12 mouse cellular contexts compared by ENCODE assay signal in genomic region chr5:137613076-137613475, GRCm38 (mm10). TPM values are rescaled to one million over a fixed set of nuclear protein-coding genes. Genes with fewer than 3 reads are reported as not detected.
DNase-seq lines count a peak whose midpoint lies in the region; ATAC-seq lines count a peak whose summit lies in the region.
"Had no signal": no experiment of that assay in that cellular context is flagged by ENCODE, and none has a peak within 500 bp of the region (broad histone marks: within the 10 kb centered on the region; RNA-seq: fewer than 3 reads in every experiment).

No protein-coding gene starts in this region.

- H3K27ac ChIP-seq in heart, embryonic 10.5 days, result peak overlapping the region; percentile 93
- 0 out of 2 replicates have a peak overlapping the region, but pooled peaks have one; percentile 19 for H3K27ac ChIP-seq in midbrain, embryonic 13.5 days
- H3K27ac ChIP-seq in midbrain, embryonic 16.5 days (ENCODE audit: low read length), result no peak overlapping the region
- peak overlapping the region; percentile 39; the same call in 1 of the 2 replicates for H3K27ac ChIP-seq in embryonic facial prominence, embryonic 14.5 days (replicated peaks; ENCODE audit: low read depth, low read length)
- peak overlapping the region; percentile 98; the same call in 1 of the 2 replicates for H3K27ac ChIP-seq in stomach, embryonic 14.5 days (ENCODE audit: low read length)

- no peaks in the 10 kb centered on the region for H3K36me3 ChIP-seq in heart, embryonic 10.5 days
- no peaks in the 10 kb centered on the region for H3K36me3 ChIP-seq in midbrain, embryonic 13.5 days
- H3K36me3 ChIP-seq in midbrain, embryonic 16.5 days (ENCODE audit: control insufficient read depth, insufficient read depth, low read length), result no peaks in the 10 kb centered on the region
- 0 out of 2 replicates have a peak, but pooled peaks cover 2% of the 10 kb centered on the region for H3K36me3 ChIP-seq in embryonic facial prominence, embryonic 14.5 days (ENCODE audit: control insufficient read depth, insufficient read depth, low read length)
- no peaks in the 10 kb centered on the region for H3K36me3 ChIP-seq in stomach, embryonic 14.5 days (ENCODE audit: control insufficient read depth, insufficient read depth, low read length)

- no peaks in the 10 kb centered on the region for H3K9me3 ChIP-seq in heart, embryonic 10.5 days
- H3K9me3 ChIP-seq in midbrain, embryonic 13.5 days, result no peaks in the 10 kb centered on the region
- no peaks in the 10 kb centered on the region for H3K9me3 ChIP-seq in midbrain, embryonic 16.5 days (replicated peaks; ENCODE audit: control insufficient read depth, low read length, poor library complexity, severe bottlenecking)
- H3K9me3 ChIP-seq in embryonic facial prominence, embryonic 14.5 days (ENCODE audit: control insufficient read depth, low read length), result no peaks in the 10 kb centered on the region
- H3K9me3 ChIP-seq in stomach, embryonic 14.5 days (ENCODE audit: control insufficient read depth, low read depth, low read length), result no peaks in the 10 kb centered on the region

- peaks cover 15% of the 10 kb centered on the region for H3K27me3 ChIP-seq in heart, embryonic 10.5 days (ENCODE audit: insufficient read depth, poor library complexity, severe bottlenecking)
- H3K27me3 ChIP-seq in midbrain, embryonic 13.5 days, result peaks cover 16% of the 10 kb centered on the region
- peaks cover 12% of the 10 kb centered on the region for H3K27me3 ChIP-seq in midbrain, embryonic 16.5 days (ENCODE audit: control insufficient read depth, insufficient read depth, low read depth, low read length)
- no peaks in the 10 kb centered on the region for H3K27me3 ChIP-seq in embryonic facial prominence, embryonic 14.5 days (replicated peaks; ENCODE audit: control insufficient read depth, insufficient read depth, low read length)
- no peaks in the 10 kb centered on the region for H3K27me3 ChIP-seq in stomach, embryonic 14.5 days (ENCODE audit: control insufficient read depth, insufficient read depth, low read length)

- H3K4me1 ChIP-seq in heart, embryonic 10.5 days, result peaks cover 56% of the 10 kb centered on the region
- peaks cover 34% of the 10 kb centered on the region for H3K4me1 ChIP-seq in midbrain, embryonic 13.5 days (replicated peaks)
- H3K4me1 ChIP-seq in midbrain, embryonic 16.5 days (ENCODE audit: control insufficient read depth, insufficient read depth, low read length), result peaks cover 3% of the 10 kb centered on the region
- H3K4me1 ChIP-seq in embryonic facial prominence, embryonic 14.5 days (ENCODE audit: control insufficient read depth, insufficient read depth, low read length), result peaks cover 49% of the 10 kb centered on the region
- H3K4me1 ChIP-seq in stomach, embryonic 14.5 days (ENCODE audit: control insufficient read depth, insufficient read depth, low read length), result peaks cover 36% of the 10 kb centered on the region

- 69% methylated on average over 5 of the region's 5 CpGs for WGBS in heart, embryonic 10.5 days
- 61% methylated on average over 5 of the region's 5 CpGs for WGBS in midbrain, embryonic 13.5 days
- WGBS in midbrain, embryonic 16.5 days, result 60% methylated on average over 5 of the region's 5 CpGs
- 75% methylated on average over 5 of the region's 5 CpGs for WGBS in embryonic facial prominence, embryonic 14.5 days
- WGBS in stomach, embryonic 14.5 days, result 67% methylated on average over 5 of the region's 5 CpGs

- peak overlapping the region; percentile 32; the same call in 1 of the 2 replicates for H3K9ac ChIP-seq in midbrain, embryonic 13.5 days (replicated peaks)
- H3K9ac ChIP-seq in midbrain, embryonic 16.5 days (ENCODE audit: low read depth, low read length), result no peak overlapping the region
- H3K9ac ChIP-seq in embryonic facial prominence, embryonic 14.5 days (ENCODE audit: low read depth, low read length), result 0 out of 2 replicates have a peak overlapping the region, but pooled peaks have one; percentile 14
- no peak overlapping the region for H3K9ac ChIP-seq in stomach, embryonic 14.5 days (replicated peaks; ENCODE audit: low read depth, low read length)

- no peak for DNase-seq in heart, embryonic 10.5 days (ENCODE audit: low spot score)
- DNase-seq in heart, postnatal 4 days, result no peak
- no peak for DNase-seq in embryonic facial prominence, embryonic 14.5 days (ENCODE audit: low spot score)
- no peak for DNase-seq in Muller cell, postnatal 12 days (ENCODE audit: inconsistent ontology term)
- DNase-seq in thymus, postnatal 36 days, result no peak
- DNase-seq: cerebellum, postnatal 25 days; liver had no signal

- no peak for ATAC-seq in midbrain, embryonic 13.5 days
- no peak for ATAC-seq in midbrain, embryonic 16.5 days
- no peak for ATAC-seq in embryonic facial prominence, embryonic 14.5 days (ENCODE audit: low read depth)
- ATAC-seq in stomach, embryonic 14.5 days (ENCODE audit: insufficient number of reproducible peaks, insufficient read depth, low FRiP score, low read depth), result no peak
- ATAC-seq: hindbrain, embryonic 16.5 days had no signal

- no peak overlapping the region for H3K4me2 ChIP-seq in midbrain, embryonic 13.5 days (replicated peaks)
- no peak overlapping the region for H3K4me2 ChIP-seq in midbrain, embryonic 16.5 days (ENCODE audit: low read length)
- no peak overlapping the region for H3K4me2 ChIP-seq in embryonic facial prominence, embryonic 14.5 days (ENCODE audit: low read depth, low read length)
- H3K4me2 ChIP-seq in stomach, embryonic 14.5 days (replicated peaks; ENCODE audit: low read depth, low read length), result no peak overlapping the region

- no peak overlapping the region for H3K4me3 ChIP-seq in heart, embryonic 10.5 days
- no peak overlapping the region for H3K4me3 ChIP-seq in midbrain, embryonic 13.5 days (replicated peaks)
- H3K4me3 ChIP-seq in midbrain, embryonic 16.5 days (ENCODE audit: low read depth, low read length), result no peak overlapping the region
- H3K4me3 ChIP-seq in embryonic facial prominence, embryonic 14.5 days (ENCODE audit: low read depth, low read length), result no peak overlapping the region
- no peak overlapping the region for H3K4me3 ChIP-seq in stomach, embryonic 14.5 days (ENCODE audit: low read depth, low read length)

RNA-seq across cellular contexts. Expression of gene Pcolce, which starts 0.5 kb away (rescaled TPM):
- 114 and 137 TPM in 2 replicates for polyA plus RNA-seq in heart, embryonic 10.5 days (2016; fragmentation: Nextera tagmentation; extraction: Ambion mirVana)
- 100 to 1,000 TPM; 133 to 137 TPM for total RNA-seq in heart, postnatal 4 days (2021)
- polyA plus RNA-seq in midbrain, embryonic 13.5 days (2015; fragmentation: Nextera tagmentation; extraction: Ambion mirVana), result 9.0 and 10.5 TPM in 2 replicates
- 11.9 and 13.3 TPM in 2 replicates for polyA plus RNA-seq in midbrain, embryonic 16.5 days (2015; fragmentation: Nextera tagmentation; extraction: Ambion mirVana)
- polyA plus RNA-seq in embryonic facial prominence, embryonic 14.5 days (2014; fragmentation: Nextera tagmentation; extraction: Ambion mirVana), result 242 and 292 TPM in 2 replicates
- 143 and 145 TPM in 2 replicates for polyA plus RNA-seq in stomach, embryonic 14.5 days (2014; fragmentation: Nextera tagmentation; extraction: Ambion mirVana)

RNA-seq across cellular contexts. Expression of gene Mospd3, which starts 12.2 kb away (rescaled TPM):
- 14.3 and 16.0 TPM in 2 replicates for polyA plus RNA-seq in heart, embryonic 10.5 days (2016; fragmentation: Nextera tagmentation; extraction: Ambion mirVana)
- 10 to 100 TPM; 25.2 to 28.8 TPM for total RNA-seq in heart, postnatal 4 days (2021)
- 37.6 and 43.1 TPM in 2 replicates for polyA plus RNA-seq in midbrain, embryonic 13.5 days (2015; fragmentation: Nextera tagmentation; extraction: Ambion mirVana)
- polyA plus RNA-seq in midbrain, embryonic 16.5 days (2015; fragmentation: Nextera tagmentation; extraction: Ambion mirVana), result 57.2 and 60.9 TPM in 2 replicates
- 43.0 and 45.6 TPM in 2 replicates for polyA plus RNA-seq in embryonic facial prominence, embryonic 14.5 days (2014; fragmentation: Nextera tagmentation; extraction: Ambion mirVana)
- polyA plus RNA-seq in stomach, embryonic 14.5 days (2014; fragmentation: Nextera tagmentation; extraction: Ambion mirVana), result 32.3 and 34.2 TPM in 2 replicates

RNA-seq across cellular contexts. Expression of gene Fbxo24, which starts 15.7 kb away (rescaled TPM):
- polyA plus RNA-seq in heart, embryonic 10.5 days (2016; fragmentation: Nextera tagmentation; extraction: Ambion mirVana), result 0.28 and 0.31 TPM in 2 replicates
- under 1 TPM; 0.21 to 0.25 TPM for total RNA-seq in heart, postnatal 4 days (2021)
- polyA plus RNA-seq in midbrain, embryonic 13.5 days (2015; fragmentation: Nextera tagmentation; extraction: Ambion mirVana), result 0.23 and 0.32 TPM in 2 replicates
- 0.11 and 0.12 TPM in 2 replicates for polyA plus RNA-seq in midbrain, embryonic 16.5 days (2015; fragmentation: Nextera tagmentation; extraction: Ambion mirVana)
- polyA plus RNA-seq in embryonic facial prominence, embryonic 14.5 days (2014; fragmentation: Nextera tagmentation; extraction: Ambion mirVana), result 0.10 and 0.25 TPM in 2 replicates
- 0.14 and 0.20 TPM in 2 replicates for polyA plus RNA-seq in stomach, embryonic 14.5 days (2014; fragmentation: Nextera tagmentation; extraction: Ambion mirVana)
- total RNA-seq: granulocyte monocyte progenitor cell, adult 5-6 weeks had no signal
- polyA plus RNA-seq: hindbrain, embryonic 16.5 days had no signal

RNA-seq across cellular contexts. Expression of gene Lrch4, which starts 15.8 kb away (rescaled TPM):
- 23.3 and 23.7 TPM in 2 replicates for polyA plus RNA-seq in heart, embryonic 10.5 days (2016; fragmentation: Nextera tagmentation; extraction: Ambion mirVana)
- 10 to 100 TPM; 19.2 to 21.6 TPM for total RNA-seq in heart, postnatal 4 days (2021)
- polyA plus RNA-seq in midbrain, embryonic 13.5 days (2015; fragmentation: Nextera tagmentation; extraction: Ambion mirVana), result 18.7 and 21.4 TPM in 2 replicates
- 18.8 and 19.2 TPM in 2 replicates for polyA plus RNA-seq in midbrain, embryonic 16.5 days (2015; fragmentation: Nextera tagmentation; extraction: Ambion mirVana)
- polyA plus RNA-seq in embryonic facial prominence, embryonic 14.5 days (2014; fragmentation: Nextera tagmentation; extraction: Ambion mirVana), result 36.5 and 40.1 TPM in 2 replicates
- 37.1 and 39.2 TPM in 2 replicates for polyA plus RNA-seq in stomach, embryonic 14.5 days (2014; fragmentation: Nextera tagmentation; extraction: Ambion mirVana)

RNA-seq across cellular contexts. Expression of gene Gm20605, which starts 15.9 kb away (rescaled TPM):
- polyA plus RNA-seq in heart, embryonic 10.5 days (2016; fragmentation: Nextera tagmentation; extraction: Ambion mirVana), result 7.7 and 9.8 TPM in 2 replicates
- total RNA-seq in heart, postnatal 4 days (2021), result 1 to 10 TPM; 4.8 to 6.6 TPM
- 9.2 and 9.9 TPM in 2 replicates for polyA plus RNA-seq in midbrain, embryonic 13.5 days (2015; fragmentation: Nextera tagmentation; extraction: Ambion mirVana)
- 8.2 and 9.2 TPM in 2 replicates for polyA plus RNA-seq in midbrain, embryonic 16.5 days (2015; fragmentation: Nextera tagmentation; extraction: Ambion mirVana)
- 6.4 and 6.6 TPM in 2 replicates for polyA plus RNA-seq in embryonic facial prominence, embryonic 14.5 days (2014; fragmentation: Nextera tagmentation; extraction: Ambion mirVana)
- polyA plus RNA-seq in stomach, embryonic 14.5 days (2014; fragmentation: Nextera tagmentation; extraction: Ambion mirVana), result 8.1 and 10.7 TPM in 2 replicates

Comparison
In these comparisons a context has a peak if more than half of its experiments do, and no peak if none do; other contexts are left out.
1. H3K9ac ChIP-seq: peak in midbrain, embryonic 13.5 days (single experiment) and embryonic facial prominence, embryonic 14.5 days (single experiment); none in midbrain, embryonic 16.5 days (single experiment) and stomach, embryonic 14.5 days (single experiment).